Mouse (Mus musculus) heart, embryonic 15.5 days (tissue): ENCODE data around the gene Tm6sf1. TPM values are rescaled to one million over a fixed set of nuclear protein-coding genes. Genes with fewer than 3 reads are reported as not detected.

Experiments
- ATAC-seq: fragments of 200-750 bp; cut with Nextera tagmentation; replicated peaks from 2 replicates; pipeline ENCODE4 v1.8.0; 2017; ENCODE audit warnings: low read depth, moderate TSS enrichment; ENCODE audit not compliant: insufficient number of reproducible peaks, insufficient read depth, low FRiP score
- H3K27ac ChIP-seq: fragments of 300-500 bp; sonication (generic); 2 replicates; pipeline ENCODE4 v1.5.1; 2015; ENCODE audit warnings: mild to moderate bottlenecking, inconsistent platforms
- H3K27me3 ChIP-seq: fragments of 300-500 bp; sonication (generic); 2 replicates; pipeline ENCODE4 v1.6.1; 2015; ENCODE audit warnings: inconsistent platforms
- H3K36me3 ChIP-seq: fragments of 300-500 bp; sonication (generic); 2 replicates; pipeline ENCODE4 v1.6.1; 2015; ENCODE audit warnings: mild to moderate bottlenecking, inconsistent platforms
- H3K4me1 ChIP-seq: fragments of 300-500 bp; sonication (generic); replicated peaks from 2 replicates; pipeline ENCODE4 v1.6.1; 2015; ENCODE audit warnings: inconsistent platforms
- H3K4me2 ChIP-seq: fragments of 300-500 bp; sonication (generic); 2 replicates; pipeline ENCODE4 v1.6.1; 2015; ENCODE audit warnings: inconsistent platforms, mild to moderate bottlenecking, moderate library complexity
- H3K4me3 ChIP-seq: fragments of 300-500 bp; sonication (generic); 2 replicates; pipeline ENCODE4 v1.5.1; 2015; ENCODE audit warnings: mild to moderate bottlenecking, inconsistent platforms
- H3K9ac ChIP-seq: fragments of 300-500 bp; sonication (generic); 2 replicates; pipeline ENCODE4 v1.6.1; 2015; ENCODE audit warnings: mild to moderate bottlenecking, inconsistent platforms
- H3K9me3 ChIP-seq: fragments of 300-500 bp; sonication (generic); replicated peaks from 2 replicates; pipeline ENCODE4 v1.6.1; 2016; ENCODE audit warnings: inconsistent platforms
- WGBS: fragments of 180-500 bp; shearing (Covaris S2); methylation state at CpG from one replicate; pipeline ENCODE4 v1.1.7; 2015; ENCODE audit warnings: mixed read lengths; 5-methylcytosine and 5-hydroxymethylcytosine counted together
- polyA plus RNA-seq: library from polyadenylated mRNA; unstranded; fragments of >200 nt; fragmentation: Nextera tagmentation; extraction: Ambion mirVana; gene quantifications from 2 replicates; pipeline ENCODE4 v1.2.1, GENCODE M21; 2015

Tm6sf1 gene
- polyA plus RNA-seq, 1 experiment from 2014 or later: 28.2 TPM

GRCm38 (mm10) chr7:81840661-81841181, 18.1 kb upstream of the Tm6sf1 start:
- 21% methylated on average over 7 of the region's 7 CpGs for WGBS
- Histone ChIP-seq H3K4me3 (no peak overlapping the region), H3K36me3 (no peaks in the 10 kb centered on the region), H3K27me3 (no peaks in the 10 kb centered on the region), H3K4me2 (no peak overlapping the region), H3K27ac (peak overlapping the region; percentile 63), H3K4me1 (peaks cover 11% of the 10 kb centered on the region), H3K9ac (no peak overlapping the region), H3K9me3 (no peaks in the 10 kb centered on the region; the same call in 1 of the 2 replicates)
- no peak for ATAC-seq

- Histone ChIP-seq H3K4me3 (no peak overlapping the region), H3K27me3 (no peaks in the 10 kb centered on the region), H3K36me3 (no peaks in the 10 kb centered on the region), H3K9ac (no peak overlapping the region), H3K4me1 (peaks cover 11% of the 10 kb centered on the region), H3K9me3 (no peaks in the 10 kb centered on the region), H3K27ac (no peak overlapping the region), H3K4me2 (no peak overlapping the region)
- 83% methylated on average over 6 of the region's 6 CpGs for WGBS
- ATAC-seq: no peak
Measured at GRCm38 (mm10) chr7:81841439-81841838, 17.4 kb upstream of the Tm6sf1 start.

GRCm38 (mm10) chr7:81842141-81842540, 16.7 kb upstream of the Tm6sf1 start:
- 89% methylated on average over 7 of the region's 7 CpGs for WGBS
- Histone ChIP-seq H3K9me3 (no peaks in the 10 kb centered on the region), H3K4me3 (no peak overlapping the region), H3K27me3 (no peaks in the 10 kb centered on the region), H3K9ac (no peak overlapping the region), H3K36me3 (no peaks in the 10 kb centered on the region), H3K4me1 (peaks cover 11% of the 10 kb centered on the region), H3K27ac (no peak overlapping the region), H3K4me2 (no peak overlapping the region)
- ATAC-seq: no peak

- no peak overlapping the region for H3K9ac ChIP-seq
- H3K4me3 ChIP-seq: no peak overlapping the region
- H3K27ac ChIP-seq: no peak overlapping the region
- no peak overlapping the region for H3K4me2 ChIP-seq
- H3K36me3 ChIP-seq: no peaks in the 10 kb centered on the region
- no peak for ATAC-seq
- no peaks in the 10 kb centered on the region for H3K9me3 ChIP-seq
- H3K4me1 ChIP-seq: peaks cover 11% of the 10 kb centered on the region
- no peaks in the 10 kb centered on the region for H3K27me3 ChIP-seq
- 65% methylated on average over 1 of the region's 1 CpGs for WGBS
Measured at GRCm38 (mm10) chr7:81842998-81843397, 15.8 kb upstream of the Tm6sf1 start.

GRCm38 (mm10) chr7:81843903-81844302, 14.9 kb upstream of the Tm6sf1 start:
- Histone ChIP-seq H3K36me3 (no peaks in the 10 kb centered on the region), H3K27ac (no peak overlapping the region), H3K4me3 (no peak overlapping the region), H3K4me1 (peaks cover 11% of the 10 kb centered on the region), H3K4me2 (no peak overlapping the region), H3K27me3 (no peaks in the 10 kb centered on the region), H3K9me3 (no peaks in the 10 kb centered on the region), H3K9ac (no peak overlapping the region)
- no peak for ATAC-seq
- WGBS: 87% methylated on average over 8 of the region's 8 CpGs

- WGBS: 59% methylated on average over 11 of the region's 11 CpGs
- ATAC-seq: no peak
- Histone ChIP-seq H3K4me1 (peaks cover 11% of the 10 kb centered on the region), H3K36me3 (no peaks in the 10 kb centered on the region), H3K9me3 (no peaks in the 10 kb centered on the region), H3K9ac (no peak overlapping the region), H3K27me3 (no peaks in the 10 kb centered on the region), H3K4me2 (no peak overlapping the region), H3K4me3 (no peak overlapping the region), H3K27ac (no peak overlapping the region)
Measured at GRCm38 (mm10) chr7:81844801-81845200, 14.0 kb upstream of the Tm6sf1 start.

- 83% methylated on average over 3 of the region's 3 CpGs for WGBS
- Histone ChIP-seq H3K9me3 (no peaks in the 10 kb centered on the region), H3K9ac (no peak overlapping the region), H3K27me3 (no peaks in the 10 kb centered on the region), H3K4me1 (peaks cover 9% of the 10 kb centered on the region), H3K4me2 (no peak overlapping the region), H3K27ac (no peak overlapping the region), H3K4me3 (no peak overlapping the region), H3K36me3 (no peaks in the 10 kb centered on the region)
- ATAC-seq: no peak
Measured at GRCm38 (mm10) chr7:81845313-81845712, 13.5 kb upstream of the Tm6sf1 start.

GRCm38 (mm10) chr7:81846008-81846407, 12.8 kb upstream of the Tm6sf1 start:
- no peak overlapping the region for H3K4me3 ChIP-seq
- H3K9ac ChIP-seq: no peak overlapping the region
- no peak for ATAC-seq
- H3K27ac ChIP-seq: no peak overlapping the region
- H3K9me3 ChIP-seq: no peaks in the 10 kb centered on the region
- no peak overlapping the region for H3K4me2 ChIP-seq
- H3K36me3 ChIP-seq: no peaks in the 10 kb centered on the region
- no peaks in the 10 kb centered on the region for H3K27me3 ChIP-seq
- peaks cover 2% of the 10 kb centered on the region for H3K4me1 ChIP-seq
- WGBS: 63% methylated on average over 8 of the region's 8 CpGs

- no peak overlapping the region for H3K4me3 ChIP-seq
- no peaks in the 10 kb centered on the region for H3K27me3 ChIP-seq
- no peaks in the 10 kb centered on the region for H3K9me3 ChIP-seq
- no peak overlapping the region for H3K27ac ChIP-seq
- H3K9ac ChIP-seq: no peak overlapping the region
- ATAC-seq: no peak
- H3K36me3 ChIP-seq: no peaks in the 10 kb centered on the region
- H3K4me1 ChIP-seq: peaks cover 4% of the 10 kb centered on the region; the same call in 1 of the 2 replicates
- 40% methylated on average over 8 of the region's 8 CpGs for WGBS
- no peak overlapping the region for H3K4me2 ChIP-seq
Measured at GRCm38 (mm10) chr7:81847010-81847409, 11.8 kb upstream of the Tm6sf1 start.

- H3K36me3 ChIP-seq: no peaks in the 10 kb centered on the region
- H3K9me3 ChIP-seq: no peaks in the 10 kb centered on the region
- no peak overlapping the region for H3K27ac ChIP-seq
- H3K4me1 ChIP-seq: peaks cover 5% of the 10 kb centered on the region; the same call in 1 of the 2 replicates
- no peak overlapping the region for H3K4me2 ChIP-seq
- H3K9ac ChIP-seq: no peak overlapping the region
- ATAC-seq: no peak
- WGBS: 55% methylated on average over 4 of the region's 4 CpGs
- no peak overlapping the region for H3K4me3 ChIP-seq
- no peaks in the 10 kb centered on the region for H3K27me3 ChIP-seq
Measured at GRCm38 (mm10) chr7:81847777-81848176, 11.0 kb upstream of the Tm6sf1 start.

- no peak for ATAC-seq
- WGBS: 81% methylated on average over 5 of the region's 5 CpGs
- Histone ChIP-seq H3K27me3 (no peaks in the 10 kb centered on the region), H3K4me3 (no peak overlapping the region), H3K36me3 (no peaks in the 10 kb centered on the region), H3K27ac (no peak overlapping the region), H3K9ac (no peak overlapping the region), H3K4me1 (peaks cover 6% of the 10 kb centered on the region), H3K4me2 (no peak overlapping the region), H3K9me3 (no peaks in the 10 kb centered on the region)
Measured at GRCm38 (mm10) chr7:81849214-81849613, 9.6 kb upstream of the Tm6sf1 start.

- Histone ChIP-seq H3K4me3 (no peak overlapping the region), H3K27ac (no peak overlapping the region), H3K9ac (no peak overlapping the region), H3K9me3 (no peaks in the 10 kb centered on the region), H3K4me1 (peaks cover 10% of the 10 kb centered on the region), H3K27me3 (no peaks in the 10 kb centered on the region), H3K4me2 (no peak overlapping the region), H3K36me3 (no peaks in the 10 kb centered on the region)
- no peak for ATAC-seq
- 83% methylated on average over 7 of the region's 7 CpGs for WGBS
Measured at GRCm38 (mm10) chr7:81849633-81850032, 9.2 kb upstream of the Tm6sf1 start.
